Mouse (Mus musculus) retina, postnatal 1 day (tissue): Measurements from ENCODE around the gene Brsk1.
A peak's percentile ranks its signal among the peaks of the same experiment; 100 is the strongest.

Experiments
- DNase-seq: peaks from one replicate; pipeline ENCODE4 v3.0.0-alpha.2; 2012

Gene Brsk1

DNA sequence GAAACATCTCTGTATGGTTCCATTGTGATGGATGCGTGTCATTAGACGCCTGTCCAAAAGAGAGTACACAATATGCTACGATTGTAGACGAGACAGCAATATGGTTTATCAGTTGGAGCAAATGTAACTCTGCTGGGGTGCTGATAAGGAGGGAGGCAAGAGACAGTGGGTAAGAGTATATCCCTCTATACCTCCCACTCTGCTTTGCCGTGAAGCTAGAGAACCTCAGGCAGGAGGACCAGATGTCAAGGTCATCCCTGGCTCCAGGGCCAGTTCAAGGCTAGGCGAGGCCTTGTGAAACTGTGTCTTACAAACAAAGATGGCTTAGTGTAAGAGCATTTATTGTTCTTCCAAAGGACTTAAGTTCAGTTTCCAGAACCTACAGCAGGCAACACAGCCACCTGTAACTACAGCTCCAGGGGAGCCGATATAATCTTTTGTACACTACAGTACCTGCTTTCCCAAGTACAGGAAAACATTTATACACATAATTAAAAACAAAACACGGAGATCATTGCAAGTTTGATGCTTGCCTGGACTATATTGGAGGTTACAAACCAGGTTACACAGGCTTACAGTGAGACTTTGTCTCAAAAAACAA lies 19.6 kb upstream of the Brsk1 start:
- no peak for DNase-seq

DNA sequence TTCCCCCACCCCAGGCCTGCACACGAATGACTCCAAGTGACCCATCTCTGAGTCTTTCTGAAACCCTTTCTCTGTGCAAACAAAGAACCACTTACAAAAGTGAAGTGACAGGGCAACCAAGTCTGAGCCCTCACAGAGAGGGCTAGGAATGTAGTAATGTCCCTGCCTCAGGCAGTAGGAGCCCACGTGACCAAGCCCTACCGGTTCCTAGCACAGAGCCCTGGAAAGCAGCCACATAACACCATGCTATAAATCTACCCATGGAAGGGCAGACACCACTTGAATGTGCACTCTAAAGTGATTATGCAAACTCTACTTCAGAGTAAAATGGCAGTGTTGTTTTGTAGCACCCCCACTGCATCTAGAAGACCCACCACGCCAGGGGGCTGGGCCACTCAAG lies 18.4 kb upstream of the Brsk1 start:
- no peak for DNase-seq

DNA sequence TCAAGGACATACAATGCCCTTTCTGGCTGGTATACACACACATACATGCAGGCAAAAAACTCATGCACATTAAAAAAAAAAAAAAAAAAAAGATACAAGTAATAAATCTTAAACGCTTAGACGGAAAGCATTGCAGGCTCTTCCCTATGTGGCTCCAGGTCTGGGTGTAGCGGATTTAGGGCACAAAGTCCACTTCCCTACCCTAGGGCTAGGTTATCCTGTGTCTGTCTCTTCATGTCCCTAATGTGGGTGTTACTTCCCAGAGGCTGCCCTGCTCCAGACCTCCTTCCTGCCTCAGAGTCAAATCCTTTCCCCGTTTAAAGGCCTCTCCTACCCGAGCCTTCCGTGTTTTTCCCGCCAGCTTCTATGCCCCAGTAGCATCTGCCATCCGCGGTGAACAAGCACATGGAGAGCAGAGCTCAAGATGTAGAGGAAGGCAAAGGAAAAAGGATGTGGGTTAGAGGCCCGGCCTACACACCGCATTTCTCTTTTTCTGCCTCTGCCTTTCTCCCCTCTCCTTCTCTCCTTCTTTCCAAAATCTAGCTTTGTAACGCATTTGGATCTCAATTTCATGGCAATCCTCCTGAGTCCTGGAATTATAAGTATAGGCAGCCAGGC lies 16.2 kb upstream of the Brsk1 start:
- no peak for DNase-seq

- DNase-seq: no peak
Measured at GRCm38 (mm10) chr7:4675200-4675599, 15.2 kb upstream of the Brsk1 start.

DNA sequence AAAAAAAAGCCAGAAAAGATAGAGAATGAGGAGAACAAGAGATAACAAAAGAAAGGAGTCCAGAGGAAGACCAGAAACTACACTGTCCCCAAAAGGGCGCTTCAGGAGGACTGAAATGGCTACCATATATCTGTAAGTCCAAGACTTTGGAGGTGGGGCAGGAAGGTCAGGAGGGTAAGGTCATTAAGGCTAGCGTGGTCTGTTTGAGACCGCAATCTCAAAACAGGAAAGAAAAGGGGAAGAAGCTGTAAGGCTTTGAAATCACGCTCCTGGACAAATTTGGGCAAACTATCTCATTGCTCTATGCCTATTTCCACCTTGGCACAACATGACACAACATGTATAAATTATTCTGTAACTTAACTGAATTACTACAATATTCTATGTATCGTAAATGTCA lies 7.1 kb upstream of the Brsk1 start:
- no peak for DNase-seq

- DNase-seq: no peak
Measured at GRCm38 (mm10) chr7:4684203-4684602, 6.2 kb upstream of the Brsk1 start.

DNA sequence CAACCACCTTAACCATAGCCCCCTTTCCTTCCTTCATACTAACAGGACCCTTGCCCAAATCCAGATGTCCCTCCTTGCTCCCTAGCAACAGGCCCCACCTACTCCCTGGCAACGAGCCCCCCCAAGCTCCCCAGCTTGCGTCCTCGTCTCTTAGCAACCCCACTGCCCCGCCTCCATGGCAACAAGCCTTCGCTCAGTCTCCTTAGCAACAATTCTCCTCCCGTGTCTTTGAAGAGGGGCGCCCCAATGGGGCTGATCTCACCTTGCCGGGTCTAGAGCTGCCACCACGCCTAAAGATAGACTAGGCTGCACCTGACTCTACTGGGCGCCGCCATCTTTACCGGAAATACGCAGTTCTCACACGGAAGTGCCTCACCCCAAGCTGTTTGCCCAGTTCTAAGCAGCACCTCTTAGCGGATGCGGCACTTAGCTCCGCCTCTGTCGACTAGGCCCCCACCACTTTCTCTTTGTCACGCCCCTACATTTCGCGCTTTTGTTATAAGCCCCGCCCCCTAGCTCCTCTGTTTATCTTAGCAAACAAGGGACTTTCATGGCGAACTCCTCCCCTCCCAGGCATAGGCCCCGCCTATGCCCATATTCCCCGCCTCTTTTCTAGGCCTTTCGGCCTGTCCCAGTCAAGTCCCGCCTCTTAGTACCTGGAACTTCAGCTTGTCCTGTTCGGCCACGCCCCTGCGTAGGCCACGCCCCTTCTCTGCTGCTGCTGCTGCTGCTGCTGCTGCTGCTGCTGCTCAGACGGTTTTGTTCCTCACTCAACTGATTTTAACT lies 5.6 kb upstream of the Brsk1 start, which contains the start of gene Hspbp1:
Hspbp1 (minus strand) TSS at position 437 of the 786 bp plus-strand sequence.
- peak; percentile 99 for DNase-seq

GRCm38 (mm10) chr7:4690951-4691653 lies 698 bp downstream of the Brsk1 start:
- peak; percentile 31 for DNase-seq

GRCm38 (mm10) chr7:4693004-4693403 lies 2.6 kb downstream of the Brsk1 start:
- no peak for DNase-seq

GRCm38 (mm10) chr7:4702334-4702733 lies 11.9 kb downstream of the Brsk1 start:
- no peak for DNase-seq

DNA sequence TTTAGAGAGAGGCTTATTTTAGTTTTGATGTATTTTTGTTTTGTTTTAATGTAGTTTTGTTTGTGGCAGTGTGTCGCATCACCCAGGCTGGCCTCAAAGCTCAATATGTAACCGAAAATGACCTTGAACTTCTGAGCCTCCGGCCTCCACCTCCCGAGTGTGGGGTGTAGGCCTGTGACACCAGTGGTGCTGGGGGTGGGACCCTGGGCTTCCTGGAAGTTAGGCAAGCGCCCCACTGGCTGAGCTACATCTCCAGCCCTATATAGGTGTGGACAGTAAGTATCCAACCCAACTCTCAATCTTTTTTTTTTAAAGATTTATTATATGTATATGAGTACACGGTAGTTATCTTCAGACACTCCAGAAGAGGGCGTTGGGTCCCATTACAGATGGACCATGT lies 12.8 kb downstream of the Brsk1 start:
- DNase-seq: no peak

DNA sequence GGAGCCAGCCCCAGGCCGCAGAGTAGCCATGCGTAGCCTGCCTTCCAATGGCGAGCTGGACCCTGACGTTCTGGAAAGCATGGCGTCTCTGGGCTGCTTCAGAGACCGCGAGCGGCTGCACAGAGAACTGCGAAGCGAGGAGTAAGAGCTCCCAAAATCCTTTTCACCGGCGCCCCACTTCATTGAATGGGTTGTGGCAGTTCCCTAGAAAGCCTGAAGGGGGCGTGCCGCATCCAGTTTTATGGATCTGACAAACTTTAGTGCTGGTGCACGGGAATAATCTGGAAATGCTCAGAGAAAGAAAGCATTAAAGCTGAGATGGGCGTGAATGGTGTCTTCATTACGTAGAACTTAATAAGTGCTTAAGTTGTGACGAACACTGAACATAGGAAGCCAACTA lies 14.7 kb downstream of the Brsk1 start:
- peak; percentile 60 for DNase-seq

GRCm38 (mm10) chr7:4712594-4712993 lies 22.2 kb downstream of the Brsk1 start:
- DNase-seq: no peak

DNA sequence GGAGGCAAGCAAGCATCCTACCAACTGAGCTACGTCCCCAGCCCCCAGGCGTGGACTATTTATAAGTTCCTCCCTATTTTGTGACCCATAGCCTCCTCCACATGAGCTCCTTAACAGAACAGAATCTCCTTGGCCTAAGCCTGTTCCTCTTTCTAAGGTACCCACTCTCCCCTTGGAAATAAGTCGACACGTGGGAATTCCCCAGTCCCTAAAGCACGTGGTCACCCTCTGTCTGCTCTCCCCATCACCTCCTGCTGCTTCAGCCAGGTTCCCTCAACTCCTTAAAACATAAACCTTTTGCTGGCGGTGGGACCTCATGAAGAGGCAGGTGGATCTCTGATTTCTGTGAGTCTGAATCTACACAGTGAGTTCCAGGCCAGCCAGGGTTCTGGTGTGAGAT lies 26.6 kb downstream of the Brsk1 start:
- no peak for DNase-seq

- no peak for DNase-seq
Measured at GRCm38 (mm10) chr7:4719276-4719675, 28.9 kb downstream of the Brsk1 start.

DNA sequence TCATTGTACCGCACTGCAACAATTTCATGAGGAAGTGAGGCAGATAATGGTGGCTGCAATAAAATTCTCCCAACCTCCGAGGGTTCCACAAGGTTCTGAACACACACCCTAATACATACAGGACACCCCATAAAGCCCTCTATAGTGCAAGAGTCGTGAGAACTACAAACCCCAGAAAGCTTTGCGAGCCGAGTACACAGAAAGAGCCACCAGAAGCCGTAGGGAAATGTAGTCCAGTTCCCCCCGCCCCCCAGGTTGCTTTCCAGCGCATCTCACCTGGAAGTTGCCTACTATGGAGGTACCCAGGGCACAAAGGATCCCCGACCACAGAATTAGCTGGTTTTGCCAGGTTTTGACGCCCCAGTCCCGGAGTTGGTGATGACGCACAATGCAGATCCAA lies 33.1 kb downstream of the Brsk1 start:
- peak; percentile 35 for DNase-seq

GRCm38 (mm10) chr7:4724359-4724758 lies 34.0 kb downstream of the Brsk1 start:
- DNase-seq: no peak

DNA sequence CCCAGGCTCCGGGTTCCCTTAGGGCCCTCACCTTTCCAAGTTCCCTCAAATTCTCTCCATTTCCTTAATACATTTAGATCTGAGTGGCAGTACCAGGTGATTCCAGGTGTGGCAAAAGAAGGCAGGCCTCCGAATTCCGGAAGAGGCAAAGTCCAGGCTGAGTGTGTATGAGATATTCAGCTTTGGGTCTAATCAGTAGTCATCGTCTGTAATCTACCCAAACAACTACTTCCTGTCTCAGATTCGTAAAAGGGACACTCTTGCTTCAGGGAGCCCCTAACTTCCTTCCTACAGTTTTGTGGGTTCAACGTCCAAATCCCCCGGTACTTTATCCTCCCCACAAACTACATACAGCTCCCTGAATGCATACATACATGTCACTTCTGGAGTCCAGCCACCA lies 34.8 kb downstream of the Brsk1 start, which contains the start of gene Tmem150b:
Tmem150b (minus strand) TSS at position 81 of the 400 bp plus-strand sequence.
- no peak for DNase-seq

DNA sequence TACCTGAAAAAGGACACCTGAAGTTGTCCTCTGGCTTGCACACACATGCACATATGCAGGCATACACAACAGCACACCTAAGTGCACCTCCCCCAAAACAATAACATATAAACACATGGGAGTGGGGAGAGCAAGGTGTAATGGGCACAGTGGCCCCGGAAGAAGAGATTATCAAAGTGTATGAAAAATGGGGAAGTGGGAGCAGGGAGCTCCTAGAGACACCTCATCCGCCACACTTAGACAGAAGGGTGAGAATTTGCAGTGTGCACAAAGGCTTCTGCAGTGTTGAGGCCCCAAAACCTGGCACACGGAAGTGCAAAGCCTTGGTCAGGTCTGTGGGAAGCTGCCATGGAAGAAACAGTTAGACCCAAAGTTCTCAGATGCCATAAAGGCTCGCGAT lies 40.7 kb downstream of the Brsk1 start:
- DNase-seq: no peak

- no peak for DNase-seq
Measured at GRCm38 (mm10) chr7:4732968-4733392, 42.6 kb downstream of the Brsk1 start.

- no peak for DNase-seq
Measured at GRCm38 (mm10) chr7:4739041-4739543, 48.7 kb downstream of the Brsk1 start.

DNA sequence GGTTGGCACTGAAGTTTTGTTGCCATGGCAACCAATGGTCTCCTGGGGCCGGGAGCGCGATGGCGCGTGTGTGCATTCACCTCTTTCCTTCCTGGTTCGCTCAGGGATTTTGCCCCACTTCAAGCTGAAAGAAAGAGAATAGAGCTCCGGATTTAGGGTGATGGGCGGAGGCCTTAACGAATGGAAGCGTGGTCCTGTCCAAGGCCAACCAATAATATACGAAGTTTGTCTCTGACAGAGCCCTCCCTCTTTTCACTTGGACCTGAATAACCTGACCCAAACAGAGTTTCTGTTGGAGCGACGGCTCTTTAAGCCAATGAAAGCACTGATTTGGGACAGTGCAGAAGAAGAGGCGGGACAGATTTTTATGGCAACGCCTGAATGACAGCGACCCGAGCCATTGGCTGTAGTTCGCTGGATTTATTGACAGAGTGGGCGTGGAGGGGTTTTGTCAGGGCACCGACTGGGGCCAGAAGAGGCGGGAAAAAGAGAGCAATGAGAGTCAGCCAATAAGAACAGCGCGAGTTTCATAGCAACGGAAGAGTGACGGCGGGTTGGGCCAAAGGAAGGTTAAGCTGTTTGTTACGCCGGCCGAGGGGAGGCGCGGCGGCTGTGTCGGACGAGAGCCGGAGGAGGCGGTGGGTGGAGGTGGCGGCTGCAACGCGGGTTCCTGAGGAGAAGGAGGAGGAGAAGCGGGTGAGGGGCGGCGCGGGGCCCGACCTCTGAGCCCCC lies 49.3 kb downstream of the Brsk1 start, which contains the start of gene Kmt5c:
Kmt5c (plus strand) TSS at position 572 of the 732 bp plus-strand sequence.
- DNase-seq: peak; percentile 100
